Mouse (Mus musculus) small intestine, adult 2 months (tissue): ENCODE data around the gene Ckm.

Experiments used
- CTCF ChIP-seq: fragments of 200-500 bp; IDR thresholded peaks from 2 replicates; pipeline ENCODE4 v1.5.1; 2012; ENCODE audit warnings: low read depth, mild to moderate bottlenecking, control low read depth, inconsistent platforms, low read length, moderate library complexity, mixed read lengths; ENCODE audit not compliant: insufficient replicate concordance, insufficient read length; ENCODE audit errors: extremely low read depth
- POLR2A ChIP-seq: fragments of 200-500 bp; IDR thresholded peaks from 2 replicates; pipeline ENCODE4 v1.6.1; 2012; ENCODE audit warnings: low read depth, mild to moderate bottlenecking, control low read depth, inconsistent platforms, low read length, moderate library complexity

GRCm38 (mm10) chr7:19404476-19404875 lies at the start of gene Ckm:
- TF ChIP-seq CTCF (no peak), POLR2A (no peak)
